Mouse (Mus musculus) WW6 (cell line): ENCODE measurements around the gene Vti1a.

Experiments
- DNase-seq: peaks from one replicate; pipeline ENCODE4 v3.0.0-alpha.2; 2013; ENCODE audit warnings: low read depth, low spot score

The Vti1a gene

DNA sequence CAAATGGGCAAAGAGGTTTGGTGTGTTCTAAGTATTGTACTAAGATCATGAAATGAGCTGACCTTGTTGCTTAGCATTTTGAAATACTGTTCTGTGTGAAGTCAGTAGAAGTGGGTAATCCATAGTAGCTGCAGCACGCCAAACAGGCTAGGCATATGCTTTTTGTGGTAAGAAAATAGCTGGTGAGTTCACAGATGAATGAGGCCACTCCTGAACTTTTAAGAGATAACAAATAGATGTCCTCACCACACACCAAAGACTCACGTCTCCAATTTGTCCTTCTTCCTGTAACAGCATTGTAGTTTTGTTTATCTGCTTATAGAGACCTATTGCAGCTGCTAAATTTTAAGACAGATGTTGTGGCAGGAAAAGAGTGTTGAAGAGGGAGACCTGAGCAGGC, 62.8 kb downstream of the Vti1a start:
- no peak for DNase-seq

DNA sequence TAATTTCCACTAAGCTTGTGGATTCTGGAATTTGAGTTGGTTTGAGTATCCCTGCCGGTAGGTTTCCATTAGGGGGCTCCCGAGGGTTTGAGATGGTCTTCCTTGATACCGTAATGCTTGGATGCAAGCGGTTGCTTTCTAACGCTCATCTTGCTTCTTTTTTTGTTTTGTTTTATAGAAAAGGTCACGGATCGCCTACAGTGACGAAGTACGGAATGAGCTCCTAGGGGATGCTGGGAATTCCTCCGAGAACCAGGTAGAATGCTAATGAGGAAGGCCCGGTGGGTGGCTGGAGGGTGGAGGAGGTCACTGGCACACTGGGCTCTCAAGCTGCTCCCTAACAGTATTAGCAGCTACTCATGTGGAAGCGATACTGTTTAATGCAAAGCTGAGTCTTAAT, 64.7 kb downstream of the Vti1a start:
- DNase-seq = peak; percentile 9

DNA sequence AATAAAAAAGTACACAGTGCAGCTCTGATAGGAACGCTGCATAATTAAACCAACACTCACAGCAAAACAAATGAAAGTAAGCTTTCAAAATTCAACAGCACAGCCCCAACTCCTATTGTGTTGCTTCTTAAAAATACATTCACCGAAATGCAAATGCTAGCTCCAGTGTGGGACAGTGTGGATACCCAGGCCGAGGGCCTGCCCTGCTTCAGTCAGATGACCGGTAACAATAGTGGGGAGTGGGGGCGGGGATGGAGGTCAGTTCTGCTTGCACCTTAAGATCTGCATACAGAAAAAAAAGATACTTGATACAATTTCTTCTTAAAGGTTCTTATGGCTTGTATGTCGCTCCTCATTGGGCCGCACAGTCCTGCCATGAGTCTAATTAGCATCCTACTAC, 65.2 kb downstream of the Vti1a start:
- DNase-seq = no peak

DNA sequence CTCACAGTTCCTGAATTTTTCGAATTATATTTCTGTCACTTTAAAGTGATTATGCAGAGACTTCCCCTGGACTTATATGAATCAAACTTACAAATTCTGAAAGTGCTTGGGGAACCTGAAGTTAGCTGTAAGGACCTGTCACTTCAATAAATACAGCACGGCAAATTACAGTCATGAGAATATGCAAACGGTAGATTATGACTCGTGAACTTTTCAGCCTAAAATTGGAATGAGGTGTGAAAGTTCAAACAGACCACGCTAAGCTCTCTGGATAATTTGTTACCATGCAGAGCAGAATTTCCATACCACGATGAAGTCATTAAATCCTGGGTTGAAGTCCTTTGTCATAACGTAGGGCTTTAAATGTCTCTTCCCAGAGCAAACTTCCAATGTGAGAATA, 66.7 kb downstream of the Vti1a start:
- no peak for DNase-seq

DNA sequence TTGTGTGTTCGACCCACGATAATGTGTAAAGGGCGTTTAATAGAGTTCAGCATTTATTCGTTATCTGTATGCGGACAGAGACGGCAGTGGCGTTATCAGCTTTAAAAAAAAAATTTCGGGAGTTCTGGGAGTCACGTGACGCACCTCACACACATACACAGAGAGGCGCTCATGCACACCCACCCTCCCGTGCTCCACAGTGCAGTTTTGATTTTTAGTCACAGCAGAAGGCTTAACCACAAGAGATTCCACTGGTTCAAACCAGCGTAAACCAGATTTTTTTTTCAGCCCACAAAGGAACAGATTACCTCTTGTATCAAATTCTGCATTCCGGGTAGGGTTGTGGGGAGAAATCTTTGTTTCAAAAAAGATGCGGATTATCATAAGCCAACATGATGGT, 68.5 kb downstream of the Vti1a start:
- no peak for DNase-seq

DNA sequence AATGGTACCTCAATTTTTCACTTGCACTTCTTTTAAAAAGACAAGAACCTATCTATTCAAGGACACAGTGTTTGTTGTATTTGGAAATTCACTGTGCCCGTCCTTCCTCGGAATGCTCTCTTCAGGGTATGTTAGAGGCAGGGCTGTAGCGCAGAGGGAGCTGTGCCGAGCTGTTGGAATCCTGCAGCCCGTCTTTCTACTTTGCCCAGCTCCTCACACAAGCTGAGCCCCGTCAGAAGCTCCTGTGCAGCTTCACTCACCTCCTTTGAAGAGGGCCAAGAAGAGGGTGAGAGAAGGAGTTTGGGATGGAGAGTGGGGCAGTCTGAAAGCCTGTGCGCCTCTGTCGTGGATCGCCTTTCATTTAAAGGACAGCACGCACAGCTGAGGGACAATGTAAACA, 72.9 kb downstream of the Vti1a start:
- DNase-seq = no peak

DNA sequence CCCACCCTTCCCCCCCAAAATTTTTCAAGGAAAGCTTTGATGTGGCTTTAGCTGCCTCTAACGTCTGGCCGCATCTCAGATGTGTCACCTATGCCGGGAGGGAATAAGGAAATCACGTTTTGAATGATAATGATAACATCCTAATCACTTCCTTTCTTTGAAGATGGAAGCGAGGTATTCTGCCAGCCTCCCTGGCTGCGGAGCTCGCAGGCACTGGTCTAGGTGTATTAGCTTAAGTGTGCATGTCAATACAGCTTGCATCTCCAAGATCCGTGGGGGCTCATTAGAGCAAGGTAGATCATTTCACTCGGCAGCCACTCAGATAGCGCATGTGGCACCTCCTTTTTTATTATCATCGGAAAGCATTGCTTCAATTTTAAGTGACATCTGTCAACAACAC, 74.2 kb downstream of the Vti1a start:
- no peak for DNase-seq

DNA sequence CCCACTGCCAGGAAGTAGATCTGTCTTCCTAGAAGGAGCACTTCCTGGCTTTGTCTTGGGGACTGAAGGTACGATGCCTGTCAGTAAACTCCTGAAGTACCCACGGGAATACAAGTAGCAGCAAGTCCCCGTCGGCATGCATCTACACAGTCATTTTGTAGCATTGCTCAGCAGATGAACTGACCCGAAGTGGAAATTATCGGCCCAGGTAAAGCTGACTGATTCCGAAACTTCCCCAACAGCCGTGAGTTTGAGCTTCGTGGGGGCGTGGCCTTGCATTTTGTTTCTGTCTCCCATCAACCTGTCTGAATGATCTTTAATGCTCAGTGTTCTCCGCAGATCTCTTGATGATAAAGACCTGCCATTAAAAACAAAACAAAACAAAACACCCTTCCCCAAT, 85.5 kb downstream of the Vti1a start:
- no peak for DNase-seq

DNA sequence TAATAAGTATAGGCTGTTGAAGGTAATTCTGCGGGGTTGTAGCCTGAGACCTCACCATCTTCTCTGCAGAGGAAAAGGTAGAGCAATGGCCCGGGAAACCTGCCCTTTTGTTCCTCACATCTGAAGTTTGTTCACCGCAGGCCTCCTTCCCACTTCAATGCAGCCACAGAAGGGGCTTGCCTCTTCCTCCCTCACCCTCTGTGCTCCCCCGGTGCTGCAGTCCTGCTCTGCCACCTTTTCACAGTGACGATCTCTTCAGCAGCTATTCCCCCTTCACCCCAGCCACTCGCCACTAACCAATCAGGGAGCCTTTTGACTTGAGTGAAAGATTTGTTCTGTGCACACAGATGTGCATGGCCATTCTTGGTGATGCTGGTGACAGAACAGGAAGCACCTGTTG, 92.4 kb downstream of the Vti1a start:
- no peak for DNase-seq

DNA sequence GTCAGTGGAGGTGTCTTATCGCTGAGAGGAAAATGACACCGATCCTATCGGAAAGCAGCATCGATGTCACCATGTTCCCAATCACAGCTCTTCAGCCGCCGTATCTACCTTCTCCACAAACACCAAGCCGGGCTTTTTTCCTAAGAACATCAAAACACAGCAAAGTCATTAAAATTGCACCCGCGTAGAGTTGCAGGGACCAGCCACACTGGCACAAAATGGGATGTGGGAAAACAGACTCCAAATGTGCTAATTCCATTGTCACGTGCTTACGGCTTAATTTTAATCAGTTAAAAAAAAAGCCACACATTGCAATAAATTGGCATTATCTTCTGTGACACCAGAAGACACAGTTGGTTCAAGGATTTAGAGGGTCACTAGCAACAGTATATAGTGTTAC, 95.3 kb downstream of the Vti1a start:
- no peak for DNase-seq

DNA sequence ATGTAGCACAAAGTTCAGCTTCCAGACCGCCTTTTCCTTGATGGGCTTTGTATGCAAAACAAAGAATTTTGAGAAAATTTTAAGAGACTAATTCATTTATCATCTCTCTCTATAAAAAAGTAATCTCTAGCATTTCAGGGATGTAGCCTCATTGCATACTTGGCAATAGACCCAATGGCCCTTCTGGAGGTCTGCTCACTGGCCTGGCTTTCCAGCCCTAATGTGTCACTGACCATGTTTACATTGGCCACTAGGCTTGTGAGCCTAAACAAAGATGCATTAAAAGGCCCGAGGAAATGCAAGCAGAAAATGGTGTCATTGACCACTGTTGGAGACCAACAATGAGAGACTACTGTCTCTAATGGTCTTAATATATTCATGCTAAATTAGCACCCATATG, 95.8 kb downstream of the Vti1a start:
- DNase-seq = no peak

DNA sequence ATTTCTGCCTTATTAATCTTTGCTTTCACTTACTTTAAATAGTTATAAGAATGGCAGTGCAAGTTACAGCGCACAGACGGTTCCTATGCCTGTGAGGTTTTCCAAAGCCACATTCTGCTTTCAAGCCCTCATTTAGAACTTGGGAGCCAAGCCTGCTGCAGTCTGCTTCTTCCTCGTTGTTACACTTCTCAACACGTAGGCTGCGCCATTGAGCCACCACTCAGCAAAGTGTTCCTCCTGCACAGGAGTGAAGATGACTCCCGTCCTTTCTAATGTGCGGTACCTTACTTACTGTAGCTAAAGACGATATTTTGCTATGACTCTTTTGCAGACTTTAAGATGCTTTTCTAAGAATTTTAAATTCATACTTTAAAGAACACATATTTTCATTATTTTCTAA, 98.0 kb downstream of the Vti1a start:
- peak; percentile 13 for DNase-seq

DNA sequence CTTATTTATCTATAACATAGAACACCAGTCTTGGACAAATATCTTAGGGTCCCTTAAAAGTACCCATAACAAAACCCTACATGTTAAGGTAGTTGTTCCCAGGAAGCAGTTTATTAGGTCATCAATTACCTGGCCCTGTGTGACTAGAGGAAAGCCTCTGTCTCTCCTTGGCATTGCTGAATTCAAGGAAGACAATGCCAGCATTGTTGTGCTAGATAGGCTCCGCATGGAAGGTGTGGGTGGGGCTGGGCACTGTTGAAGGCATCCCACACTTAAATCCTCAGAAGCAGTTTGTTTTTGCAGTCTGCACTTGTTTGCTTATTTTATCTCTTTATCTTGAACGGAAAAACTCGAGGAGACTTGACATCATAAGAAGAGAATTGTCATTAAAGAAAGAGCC, 102.7 kb downstream of the Vti1a start:
- no peak for DNase-seq

DNA sequence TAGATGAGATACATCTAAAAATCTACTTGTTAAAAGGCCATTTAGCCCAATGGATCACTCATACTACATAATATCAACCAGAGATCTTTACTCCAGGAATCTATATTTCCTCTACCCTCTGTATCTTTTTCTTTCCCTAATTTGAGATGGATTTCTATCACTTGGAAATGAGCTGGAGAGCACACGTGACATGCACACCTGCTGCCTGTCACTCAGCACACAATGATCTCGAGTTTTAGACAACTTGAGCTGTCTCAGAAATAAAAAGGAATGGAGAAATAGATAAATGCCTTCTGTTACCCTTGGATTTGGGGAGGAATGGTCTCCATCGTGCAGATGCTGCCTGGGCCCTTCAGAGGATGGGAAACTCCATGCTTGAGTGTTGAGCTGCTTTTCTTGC, 103.9 kb downstream of the Vti1a start:
- no peak for DNase-seq

DNA sequence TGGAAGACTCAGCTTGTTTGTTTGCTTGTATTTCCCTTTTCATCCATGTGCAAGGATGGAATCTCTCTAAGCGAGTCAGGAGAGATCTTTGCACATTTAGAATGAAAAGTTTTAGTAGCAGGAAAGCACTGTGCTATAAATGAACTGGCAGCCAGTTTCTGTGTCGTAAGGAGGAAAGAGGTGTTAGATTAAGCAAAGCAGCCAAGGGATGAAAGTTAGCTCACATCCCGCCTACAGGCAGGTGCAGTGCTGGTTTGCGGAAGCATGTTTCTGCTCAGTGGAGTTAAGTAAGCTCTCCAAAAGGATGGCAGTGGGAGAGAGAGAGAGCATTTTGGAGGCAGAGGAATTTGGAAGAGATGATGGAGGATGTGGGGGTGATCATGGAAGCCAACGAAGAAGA, 105.7 kb downstream of the Vti1a start:
- DNase-seq = no peak

DNA sequence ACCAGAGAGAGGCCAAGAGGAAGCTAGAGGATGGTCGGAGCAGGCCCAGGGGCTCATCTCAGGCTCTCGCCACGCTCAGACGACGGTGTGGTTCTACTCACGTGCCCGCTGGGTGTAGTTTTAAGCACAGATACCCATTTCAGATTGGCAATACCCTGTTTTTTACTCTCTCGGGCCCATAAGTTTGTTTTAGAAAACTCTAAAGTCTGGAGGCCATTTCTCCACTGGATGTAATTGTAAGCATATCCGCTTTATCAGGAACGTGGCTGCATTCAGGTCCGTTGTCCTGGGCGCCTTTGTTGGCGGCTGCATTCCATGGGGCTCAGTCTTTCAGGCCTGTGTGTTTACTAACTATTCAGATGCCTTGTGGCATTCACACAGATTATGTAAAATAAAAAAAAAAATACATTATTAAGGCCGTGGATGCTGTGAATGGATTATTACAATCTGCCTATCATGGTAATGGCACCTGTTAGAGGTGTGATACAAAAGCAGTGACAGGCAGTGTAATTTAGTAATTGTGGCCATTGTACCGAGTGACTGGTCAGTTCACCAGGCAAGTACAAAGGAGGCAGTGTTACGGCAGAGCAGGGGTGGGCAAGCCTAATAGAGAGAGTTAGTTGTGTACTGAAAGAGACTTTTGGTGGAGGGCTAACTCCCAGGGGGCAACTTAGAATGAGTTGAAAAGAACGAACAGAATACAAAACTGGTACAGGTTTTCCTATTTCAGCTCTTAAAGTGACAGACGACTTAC, 106.4 kb downstream of the Vti1a start:
- no peak for DNase-seq

DNA sequence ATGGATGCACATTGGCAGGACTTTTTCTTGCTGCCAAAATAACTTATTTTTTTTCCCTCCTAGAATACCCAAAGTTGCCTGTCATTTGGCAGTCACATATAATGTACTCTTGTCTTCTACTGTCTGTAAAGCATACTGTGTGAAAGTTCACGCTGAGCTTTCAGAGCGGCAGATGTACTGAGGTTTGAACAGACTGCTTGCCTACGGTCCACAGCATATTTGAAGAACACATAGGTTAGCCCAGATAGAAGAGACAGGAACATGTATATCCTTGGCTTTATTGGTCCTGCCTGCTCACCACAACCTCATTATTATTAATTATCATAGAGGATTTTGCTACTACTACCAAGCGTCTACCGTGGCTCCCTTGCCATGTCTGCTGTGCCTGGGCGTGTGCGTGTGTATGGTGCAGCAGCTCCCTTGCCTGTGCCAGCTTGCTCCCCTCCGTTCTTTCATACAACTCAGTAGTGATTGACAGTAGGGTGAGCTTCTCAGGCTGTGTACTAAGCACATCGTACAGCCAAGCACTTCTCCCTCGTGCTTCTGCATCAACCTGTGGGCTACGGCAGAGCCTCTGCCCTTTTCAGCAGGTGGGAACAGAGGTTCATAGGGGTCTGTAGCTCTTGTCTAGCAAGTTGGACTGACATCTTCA, 107.1 kb downstream of the Vti1a start:
- DNase-seq = no peak

DNA sequence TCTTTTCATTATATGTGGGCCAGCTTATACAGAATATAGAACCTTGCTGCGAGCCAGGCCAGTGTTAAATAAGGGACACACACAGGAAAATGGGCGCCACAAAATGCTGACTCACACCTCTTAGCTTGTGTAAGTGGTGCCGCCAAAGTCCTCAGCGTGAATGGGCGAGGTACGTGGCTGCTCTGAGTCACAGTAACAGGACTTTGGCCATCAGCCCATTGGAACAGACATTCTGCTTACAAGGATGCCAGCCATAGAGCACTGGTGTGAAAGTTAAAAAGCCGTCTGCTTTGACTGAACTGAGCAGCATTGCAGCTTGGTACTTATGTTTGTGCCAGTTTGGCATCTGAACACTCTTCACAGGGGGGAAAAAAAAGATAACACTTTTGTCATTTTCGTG, 107.9 kb downstream of the Vti1a start:
- DNase-seq = no peak

DNA sequence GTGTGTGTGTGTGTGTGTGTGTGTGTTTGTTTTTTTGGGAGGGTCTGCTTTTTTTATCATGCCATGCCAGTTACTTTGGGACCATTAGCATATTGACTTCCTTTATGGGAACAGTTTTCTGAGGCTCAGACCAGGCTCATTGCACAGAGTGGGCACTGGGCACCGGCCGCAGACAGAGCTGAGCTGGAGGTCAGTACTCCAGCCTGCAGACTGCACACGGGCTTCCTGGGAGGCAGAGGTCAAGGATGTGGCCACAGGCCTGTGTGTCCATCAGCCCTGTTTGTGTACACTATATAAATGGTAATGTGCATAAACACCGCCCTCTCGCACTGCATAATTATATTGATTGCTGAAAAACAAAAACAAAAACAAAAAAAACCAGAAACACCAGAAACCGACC, 108.4 kb downstream of the Vti1a start:
- DNase-seq = no peak

DNA sequence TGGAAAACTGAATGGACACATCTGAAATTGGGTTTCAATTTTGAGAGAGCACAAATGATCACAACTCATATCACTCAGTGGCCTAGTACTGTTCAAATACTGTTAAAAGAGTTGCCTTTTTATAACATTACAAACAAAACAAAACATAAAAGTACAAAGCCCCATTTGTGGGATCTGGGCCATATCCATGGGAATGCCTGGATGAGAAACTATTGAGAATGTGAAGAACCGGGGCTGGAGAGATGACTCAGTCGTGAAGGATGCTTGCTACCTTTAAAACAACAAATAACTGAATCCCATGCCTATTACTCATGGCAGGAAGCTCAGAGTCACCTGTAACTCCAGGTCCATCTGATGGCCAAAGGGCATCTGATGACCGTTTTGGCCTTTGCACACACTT, 124.2 kb downstream of the Vti1a start:
- DNase-seq = no peak

DNA sequence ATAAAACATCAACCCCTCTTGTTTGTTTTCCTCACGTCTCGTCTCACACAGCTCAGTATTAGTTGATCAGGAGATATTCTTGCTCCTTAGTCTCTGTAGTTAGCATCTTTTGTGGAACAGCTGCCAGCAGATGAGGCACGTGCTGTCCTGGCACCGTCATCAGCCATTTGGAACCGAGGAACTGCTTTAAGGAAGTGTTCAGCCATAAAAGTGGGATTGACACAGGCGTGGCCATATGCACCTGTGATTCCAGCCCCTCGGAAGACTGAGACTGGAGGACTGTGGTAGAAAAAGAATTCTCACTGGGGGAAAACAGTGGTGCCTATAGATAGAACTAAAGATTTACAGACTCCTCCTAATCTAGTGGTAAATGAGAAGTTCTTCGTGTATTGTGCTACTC, 127.5 kb downstream of the Vti1a start:
- DNase-seq = no peak

DNA sequence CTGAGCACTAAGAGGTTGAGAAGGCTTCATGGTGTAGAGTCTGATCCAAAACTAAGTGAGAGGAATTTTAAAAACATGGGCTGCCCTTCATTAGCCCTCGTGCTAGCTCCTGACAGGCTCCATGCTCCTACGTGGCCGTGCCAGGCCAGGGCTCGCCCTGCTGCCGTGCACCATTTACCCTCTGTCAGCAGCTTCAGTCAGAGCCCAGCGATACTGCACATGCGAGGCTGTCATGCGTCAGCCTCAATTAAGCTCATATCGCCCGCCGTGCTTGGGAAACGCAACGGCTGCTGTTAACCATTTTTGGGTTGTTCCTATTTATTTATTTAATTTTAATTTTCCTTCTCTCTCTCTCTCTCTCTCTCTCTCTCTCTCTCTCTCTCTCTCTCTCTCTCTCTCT, 133.0 kb downstream of the Vti1a start:
- no peak for DNase-seq

DNA sequence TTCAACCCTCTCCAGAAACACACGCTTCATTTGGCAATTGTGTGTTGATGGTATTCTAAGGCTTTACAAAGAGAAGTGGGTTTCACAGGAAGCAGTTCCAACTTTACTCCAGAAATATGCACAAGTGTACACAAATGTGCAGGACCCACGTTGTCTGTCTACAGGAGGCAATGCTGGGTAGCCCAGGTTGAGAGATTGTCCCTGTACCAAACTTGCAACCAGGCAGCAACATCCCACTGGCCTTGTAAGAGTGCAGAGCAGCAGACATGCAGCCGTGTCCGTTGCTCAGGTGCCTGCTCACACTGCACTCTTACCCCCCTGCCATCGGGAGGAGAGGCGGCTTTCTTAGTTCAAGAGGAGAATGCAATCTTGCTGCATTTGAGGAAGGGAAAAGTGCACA, 133.4 kb downstream of the Vti1a start:
- no peak for DNase-seq
